Mouse (Mus musculus) liver, adult 2 months (tissue): ENCODE results near the gene Ccdc82. TPM values are rescaled to one million over a fixed set of nuclear protein-coding genes. Genes with fewer than 3 reads are reported as not detected.

Source experiments
- DNase-seq: peaks from one replicate; pipeline ENCODE4 v3.0.0-alpha.2; 2011; ENCODE audit warnings: low read depth, low spot score; ENCODE audit errors: extremely low read depth
- H3K27ac ChIP-seq: fragments of 200-500 bp; replicated peaks from 2 replicates; pipeline ENCODE4 v1.5.1; 2012; ENCODE audit warnings: low read depth, mild to moderate bottlenecking, control low read depth, inconsistent platforms, low read length; ENCODE audit not compliant: insufficient read depth
- H3K27me3 ChIP-seq: fragments of 200-500 bp; 2 replicates; pipeline ENCODE4 v1.6.1; 2012; ENCODE audit warnings: mild to moderate bottlenecking, moderate library complexity, low read length, inconsistent platforms; ENCODE audit not compliant: control insufficient read depth, insufficient read depth
- H3K36me3 ChIP-seq: fragments of 200-500 bp; 2 replicates; pipeline ENCODE4 v1.6.1; 2012; ENCODE audit warnings: low read length, inconsistent platforms; ENCODE audit not compliant: control insufficient read depth, insufficient read depth
- H3K4me1 ChIP-seq: fragments of 200-500 bp; 2 replicates; pipeline ENCODE4 v1.6.1; 2011; ENCODE audit warnings: low read length; ENCODE audit not compliant: control insufficient read depth, insufficient read depth
- H3K4me3 ChIP-seq: fragments of 200-500 bp; 2 replicates; pipeline ENCODE4 v1.5.1; 2011; ENCODE audit warnings: low read depth, mild to moderate bottlenecking, control low read depth, low read length, moderate library complexity; ENCODE audit not compliant: insufficient read depth
- H3K79me2 ChIP-seq: fragments of 200-500 bp; 2 replicates; pipeline ENCODE4 v1.6.1; 2012; ENCODE audit warnings: inconsistent platforms, mild to moderate bottlenecking, low read length, moderate library complexity; ENCODE audit not compliant: control insufficient read depth, insufficient read depth
- H3K9ac ChIP-seq: fragments of 200-500 bp; 2 replicates; pipeline ENCODE4 v1.6.1; 2012; ENCODE audit warnings: low read depth, mild to moderate bottlenecking, control low read depth, inconsistent platforms, low read length
- CTCF ChIP-seq: fragments of 200-500 bp; IDR thresholded peaks from 2 replicates; pipeline ENCODE4 v1.5.1; 2011; ENCODE audit warnings: low read depth, low read length, control low read depth
- POLR2A ChIP-seq: fragments of 200-500 bp; IDR thresholded peaks from 2 replicates; pipeline ENCODE4 v1.6.1; 2011; ENCODE audit warnings: low read length, control low read depth; ENCODE audit not compliant: insufficient read depth; ENCODE audit errors: extremely low read depth
- WGBS: fragments of 180-500 bp; shearing (Covaris S2); methylation state at CpG from one replicate; pipeline ENCODE4 v1.1.7; 2018; 5-methylcytosine and 5-hydroxymethylcytosine counted together
- polyA plus RNA-seq: library from polyadenylated mRNA; depleted of rRNA; stranded (reverse); fragments of >200 nt; gene quantifications from 2 replicates; pipeline ENCODE4 v1.2.3, GENCODE M21; 2012; rRNA removed
- total RNA-seq: library from RNA; depleted of rRNA; stranded (reverse); fragments of >200 nt; gene quantifications from 2 replicates; pipeline ENCODE4 v1.2.3, GENCODE M21; 2014; rRNA removed

Ccdc82 gene
- total RNA-seq (6.9 and 7.9 TPM in 2 replicates), polyA plus RNA-seq (1.0 and 1.6 TPM in 2 replicates)

DNA sequence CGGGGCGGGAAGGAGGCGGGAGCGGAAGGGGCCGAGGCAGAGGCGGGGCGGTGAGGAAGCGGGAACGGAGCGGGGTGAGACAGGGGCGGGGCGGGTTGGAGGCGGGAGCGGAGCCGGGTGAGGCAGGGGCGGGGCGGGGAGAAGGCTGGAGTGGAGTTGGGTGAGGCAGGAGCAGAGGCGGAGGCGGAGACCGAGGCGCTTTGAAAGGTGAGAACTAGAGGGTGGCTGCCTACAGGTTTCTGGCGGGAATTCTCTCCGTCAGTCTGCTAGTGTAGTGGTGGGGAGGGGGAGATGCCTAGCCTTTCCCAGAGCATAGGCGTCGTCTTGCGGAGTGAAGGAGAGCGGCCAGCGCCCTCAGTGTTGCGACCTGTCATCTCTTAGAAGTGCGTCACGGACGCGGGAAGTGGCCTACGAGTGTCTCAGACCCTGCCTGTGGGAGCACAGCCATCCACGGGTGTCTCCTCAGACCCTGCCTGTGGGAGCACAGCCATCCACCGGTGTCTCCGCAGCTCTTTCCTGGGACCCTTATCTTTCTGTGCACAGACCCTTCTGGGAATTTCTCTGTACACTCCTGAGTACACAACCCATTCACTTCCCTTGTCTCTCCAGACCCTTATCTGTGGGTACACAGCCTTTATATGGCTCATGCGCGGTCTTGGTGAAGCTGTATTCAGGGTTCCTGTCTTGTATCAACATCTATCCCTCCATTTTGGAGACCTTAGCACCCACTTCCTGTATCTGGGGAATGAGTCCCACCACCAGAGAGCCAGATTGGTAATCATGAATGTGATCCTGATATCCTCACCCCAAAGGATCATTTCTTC lies at the start of gene Ccdc82:
Ccdc82 (plus strand) TSS at position 141 of the 824 bp plus-strand sequence.
- Histone ChIP-seq H3K36me3 (no peaks in the 10 kb centered on the region; the same call in 1 of the 2 replicates), H3K27me3 (no peaks in the 10 kb centered on the region), H3K79me2 (no peaks in the 10 kb centered on the region), H3K4me1 (peaks cover 8% of the 10 kb centered on the region), H3K4me3 (peak within 1 kb of the TSS; percentile 65), H3K27ac (peak within 1 kb of the TSS; percentile 12; the same call in 1 of the 2 replicates), H3K9ac (peak within 1 kb of the TSS; percentile 45)
- peak; percentile 69 for DNase-seq
- TF ChIP-seq POLR2A (0 out of 2 replicates have a peak, but pooled peaks have one; percentile 22), CTCF (no peak)
- 2% methylated on average over 25 of the region's 39 CpGs for WGBS

DNA sequence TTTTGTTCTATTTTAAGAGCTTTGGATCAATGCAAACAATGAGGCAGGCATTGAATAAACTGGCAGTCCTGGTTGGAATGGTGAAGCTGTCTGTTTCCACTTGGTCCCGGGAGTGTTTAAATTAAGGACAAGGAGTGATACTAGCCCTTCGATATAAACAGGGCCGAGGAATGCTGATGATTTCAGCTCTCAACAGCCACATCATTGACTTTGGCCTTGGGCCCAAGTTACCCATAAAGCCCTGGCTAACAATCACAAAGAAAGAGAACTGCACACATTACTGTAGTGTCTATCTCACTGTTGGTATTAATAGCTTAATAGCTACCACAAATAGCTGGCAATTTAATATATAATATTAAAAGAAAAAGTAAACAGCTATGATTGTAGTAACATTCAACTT lies 46.7 kb upstream of the Ccdc82 start:
- 76% methylated on average over 3 of the region's 3 CpGs for WGBS
- Histone ChIP-seq H3K27ac (no peak overlapping the region), H3K4me3 (no peak overlapping the region), H3K27me3 (no peaks in the 10 kb centered on the region), H3K4me1 (no peaks in the 10 kb centered on the region), H3K36me3 (no peaks in the 10 kb centered on the region), H3K79me2 (no peaks in the 10 kb centered on the region), H3K9ac (no peak overlapping the region)
- DNase-seq: no peak
- TF ChIP-seq CTCF (no peak), POLR2A (no peak)

DNA sequence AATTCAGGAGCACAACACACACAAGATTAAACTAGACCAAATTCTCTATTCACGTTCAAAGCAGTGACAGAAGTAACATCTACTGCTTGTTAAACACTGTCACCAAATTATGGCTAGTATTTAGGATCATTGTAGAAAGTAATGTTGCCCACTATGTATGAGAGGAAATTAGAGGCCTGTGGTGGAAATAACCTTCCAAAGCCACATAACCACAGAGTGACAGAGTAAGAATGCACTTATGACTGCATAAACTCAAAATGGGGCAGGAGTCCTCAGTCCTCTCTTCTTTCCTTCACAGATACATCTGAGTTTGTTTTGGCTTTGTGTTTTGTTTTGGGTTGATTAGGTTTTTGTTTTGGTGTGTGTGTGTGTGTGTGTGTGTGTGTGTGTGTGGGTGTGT lies 43.6 kb upstream of the Ccdc82 start:
- DNase-seq: no peak
- Histone ChIP-seq H3K4me1 (no peaks in the 10 kb centered on the region), H3K79me2 (no peaks in the 10 kb centered on the region), H3K4me3 (no peak overlapping the region), H3K27me3 (no peaks in the 10 kb centered on the region), H3K36me3 (no peaks in the 10 kb centered on the region), H3K9ac (no peak overlapping the region), H3K27ac (no peak overlapping the region)
- TF ChIP-seq POLR2A (no peak), CTCF (no peak)
- WGBS: 88% methylated on average over 1 of the region's 1 CpGs

DNA sequence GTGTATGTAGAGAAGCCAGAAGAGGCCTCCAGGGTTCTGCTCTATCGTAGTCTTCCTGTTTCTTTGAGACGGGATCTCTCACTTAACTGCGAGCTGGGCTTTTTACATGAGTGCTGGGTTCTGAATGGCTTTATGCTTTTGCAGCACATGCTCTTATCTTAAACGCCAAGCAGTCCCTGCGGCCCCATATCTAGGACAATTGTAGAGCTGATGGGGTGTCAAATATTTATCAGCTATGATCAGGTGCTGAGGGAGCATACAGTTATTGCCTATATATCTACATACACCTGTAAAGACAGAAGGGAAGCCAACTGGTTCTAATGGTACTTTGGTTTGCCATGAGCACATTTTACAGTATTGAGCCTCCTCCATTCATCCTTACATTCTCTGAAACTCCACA lies 43.1 kb upstream of the Ccdc82 start:
- Histone ChIP-seq H3K27ac (no peak overlapping the region), H3K4me3 (no peak overlapping the region), H3K79me2 (no peaks in the 10 kb centered on the region), H3K27me3 (no peaks in the 10 kb centered on the region), H3K4me1 (no peaks in the 10 kb centered on the region), H3K9ac (no peak overlapping the region), H3K36me3 (no peaks in the 10 kb centered on the region)
- DNase-seq: no peak
- 82% methylated on average over 5 of the region's 5 CpGs for whole genome bisulfite sequencing
- TF ChIP-seq CTCF: no peak
- no peak for TF ChIP-seq POLR2A

DNA sequence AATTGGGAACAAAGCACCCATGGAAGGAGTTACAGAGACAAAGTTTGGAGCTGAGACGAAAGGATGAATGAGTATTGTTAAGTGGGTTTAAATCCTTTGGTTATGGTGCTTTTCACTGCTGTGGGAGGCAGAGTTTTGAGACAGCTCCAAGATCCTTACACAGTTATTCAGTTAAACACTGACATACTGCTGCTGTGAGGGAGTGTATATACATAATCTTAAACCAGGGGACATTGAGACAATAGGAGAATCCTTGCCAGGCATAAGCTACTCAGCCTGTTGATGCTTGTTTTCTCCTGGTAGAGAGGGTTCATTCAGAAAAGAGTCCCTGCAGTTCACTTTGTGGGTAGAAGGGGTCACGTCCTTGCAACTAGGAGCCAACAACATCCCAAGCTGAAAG lies 40.4 kb upstream of the Ccdc82 start:
- 76% methylated on average over 2 of the region's 2 CpGs for WGBS
- H3K27me3 ChIP-seq: no peaks in the 10 kb centered on the region
- DNase-seq: no peak
- no peaks in the 10 kb centered on the region for H3K79me2 ChIP-seq
- H3K4me1 ChIP-seq: no peaks in the 10 kb centered on the region
- H3K9ac ChIP-seq: no peak overlapping the region
- no peak overlapping the region for H3K27ac ChIP-seq
- H3K36me3 ChIP-seq: no peaks in the 10 kb centered on the region
- H3K4me3 ChIP-seq: no peak overlapping the region
- TF ChIP-seq POLR2A (no peak), CTCF (no peak)

DNA sequence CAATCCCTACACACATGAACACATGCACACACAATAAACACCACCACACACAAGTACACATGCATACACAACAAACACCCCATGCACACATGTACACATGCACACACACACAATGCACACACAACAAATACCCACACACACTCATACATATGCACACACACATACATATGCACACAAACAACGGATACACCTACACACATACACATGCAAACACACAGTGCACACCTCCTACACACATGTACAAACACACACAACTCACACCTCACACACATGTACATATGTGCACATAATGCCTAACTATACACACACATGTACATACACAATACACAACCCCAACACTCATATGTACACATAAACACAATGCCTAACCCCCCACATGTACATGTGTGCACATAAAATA lies 20.9 kb upstream of the Ccdc82 start:
- 83% methylated on average over 1 of the region's 1 CpGs for WGBS
- no peaks in the 10 kb centered on the region for H3K79me2 ChIP-seq
- H3K36me3 ChIP-seq: no peaks in the 10 kb centered on the region
- TF ChIP-seq POLR2A: no peak
- no peak for TF ChIP-seq CTCF
- no peak overlapping the region for H3K27ac ChIP-seq
- H3K27me3 ChIP-seq: peaks cover 3% of the 10 kb centered on the region; the same call in 1 of the 2 replicates
- H3K9ac ChIP-seq: no peak overlapping the region
- DNase-seq: no peak
- H3K4me3 ChIP-seq: no peak overlapping the region
- H3K4me1 ChIP-seq: no peaks in the 10 kb centered on the region
